ENCODE assay signal across 9 mouse cellular contexts in the genomic region with DNA sequence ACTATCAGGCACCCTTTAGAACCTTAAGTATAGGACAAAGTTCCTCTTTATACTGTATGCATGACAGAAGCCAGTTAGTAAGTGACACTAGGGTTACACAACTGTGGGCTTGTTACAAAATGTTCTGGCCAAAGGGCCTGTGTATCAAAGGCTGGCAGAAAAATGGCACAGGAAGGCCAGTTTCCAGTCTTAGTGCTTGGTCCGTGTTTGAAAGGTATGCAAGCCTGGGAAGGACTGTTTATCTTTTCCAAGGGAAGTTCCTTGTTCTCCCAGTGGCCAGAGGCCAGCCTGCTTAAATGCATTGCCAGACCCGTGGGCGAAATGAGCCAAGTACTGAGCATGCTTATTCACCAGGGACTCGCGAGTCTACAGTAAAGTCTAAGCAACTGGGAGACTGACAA. TPM values are rescaled to one million over a fixed set of nuclear protein-coding genes. Genes with fewer than 3 reads are reported as not detected.
DNase-seq lines count a peak whose midpoint lies in the region; ATAC-seq and TF ChIP-seq lines count a peak whose summit lies in the region.
"Had no signal": no experiment of that assay in that cellular context is flagged by ENCODE, and none has a peak within 500 bp of the region (broad histone marks: within the 10 kb centered on the region; RNA-seq: fewer than 3 reads in every experiment).

No protein-coding gene starts in this region.

- no peaks in the 10 kb centered on the region for H3K4me1 ChIP-seq in midbrain, postnatal 0 days (ENCODE audit: insufficient read depth, low read length)
- H3K4me1 ChIP-seq in midbrain, embryonic 16.5 days (ENCODE audit: control insufficient read depth, insufficient read depth, low read length) = no peaks in the 10 kb centered on the region
- peaks cover 13% of the 10 kb centered on the region for H3K4me1 ChIP-seq in heart, embryonic 15.5 days (replicated peaks)
- peaks cover 6% of the 10 kb centered on the region for H3K4me1 ChIP-seq in olfactory bulb, adult 2 months (ENCODE audit: control insufficient read depth, insufficient read depth, low read length)

- DNase-seq in midbrain, postnatal 0 days (ENCODE audit: low spot score) = peak; percentile 72
- peak; percentile 48 for DNase-seq in cerebellum, adult 8-10 months
- DNase-seq in left cerebral cortex, adult 2 months (ENCODE audit: extremely low spot score in 1 of 2, low spot score in 2 of 2) = peak in 1 of 2 experiments; percentile 20
- no peak for DNase-seq in thymus, adult 18-20 months

- H3K27ac ChIP-seq in midbrain, postnatal 0 days (ENCODE audit: low read depth, low read length) = 0 out of 2 replicates have a peak overlapping the region, but pooled peaks have one; percentile 34
- no peak overlapping the region for H3K27ac ChIP-seq in midbrain, embryonic 16.5 days (ENCODE audit: low read length)
- peak overlapping the region; percentile 37 for H3K27ac ChIP-seq in heart, embryonic 15.5 days
- H3K27ac ChIP-seq in left cerebral cortex, adult 2 months = peak overlapping the region; percentile 51
- 0 out of 2 replicates have a peak overlapping the region, but pooled peaks have one; percentile 12 for H3K27ac ChIP-seq in olfactory bulb, adult 2 months (ENCODE audit: insufficient read depth, low read depth, low read length)

- no peaks in the 10 kb centered on the region for H3K27me3 ChIP-seq in midbrain, postnatal 0 days (ENCODE audit: insufficient read depth, low read length)
- H3K27me3 ChIP-seq in midbrain, embryonic 16.5 days (ENCODE audit: control insufficient read depth, insufficient read depth, low read depth, low read length) = no peaks in the 10 kb centered on the region
- H3K27me3 ChIP-seq in heart, embryonic 15.5 days = no peaks in the 10 kb centered on the region
- H3K27me3 ChIP-seq: megakaryocyte, embryonic 14.5 days had no signal

- H3K9ac ChIP-seq in midbrain, postnatal 0 days (replicated peaks; ENCODE audit: low read length, poor library complexity, severe bottlenecking) = no peak overlapping the region
- no peak overlapping the region for H3K9ac ChIP-seq in midbrain, embryonic 16.5 days (ENCODE audit: low read depth, low read length)
- H3K9ac ChIP-seq in heart, embryonic 15.5 days = no peak overlapping the region

- H3K9me3 ChIP-seq in midbrain, postnatal 0 days (ENCODE audit: low read length) = no peaks in the 10 kb centered on the region
- H3K9me3 ChIP-seq in midbrain, embryonic 16.5 days (replicated peaks; ENCODE audit: control insufficient read depth, low read length, poor library complexity, severe bottlenecking) = no peaks in the 10 kb centered on the region
- no peaks in the 10 kb centered on the region for H3K9me3 ChIP-seq in heart, embryonic 15.5 days (replicated peaks)

- no peak for ATAC-seq in midbrain, postnatal 0 days (ENCODE audit: low FRiP score)
- ATAC-seq in midbrain, embryonic 16.5 days = no peak
- peak; percentile 53 for ATAC-seq in heart, embryonic 15.5 days (replicated peaks; ENCODE audit: insufficient number of reproducible peaks, insufficient read depth, low FRiP score, low read depth)
- ATAC-seq in erythroid progenitor cell, adult 5-6 weeks (replicated peaks; ENCODE audit: low FRiP score, poor library complexity, severe bottlenecking) = no peak

- no peak overlapping the region for H3K4me2 ChIP-seq in midbrain, postnatal 0 days (ENCODE audit: low read depth, low read length, poor library complexity, severe bottlenecking)
- H3K4me2 ChIP-seq in midbrain, embryonic 16.5 days (ENCODE audit: low read length) = no peak overlapping the region
- H3K4me2 ChIP-seq in heart, embryonic 15.5 days = no peak overlapping the region

- TF ChIP-seq POLR2A in olfactory bulb, adult 2 months (IDR thresholded peaks at IDR 0.05; ENCODE audit: insufficient read depth, low read depth, low read length) = no peak

- H3K36me3 ChIP-seq in midbrain, postnatal 0 days (ENCODE audit: insufficient read depth, low read length) = peaks cover 11% of the 10 kb centered on the region
- H3K36me3 ChIP-seq in midbrain, embryonic 16.5 days (ENCODE audit: control insufficient read depth, insufficient read depth, low read length) = peaks cover 19% of the 10 kb centered on the region
- H3K36me3 ChIP-seq in heart, embryonic 15.5 days = peaks cover 43% of the 10 kb centered on the region

- no peak for TF ChIP-seq CTCF in midbrain, postnatal 0 days (IDR thresholded peaks at IDR 0.05)
- no peak; the same call in 1 of the 2 replicates for TF ChIP-seq CTCF in left cerebral cortex, adult 2 months (IDR thresholded peaks at IDR 0.05)
- TF ChIP-seq CTCF in olfactory bulb, adult 2 months (IDR thresholded peaks at IDR 0.05; ENCODE audit: insufficient read depth, low read depth, low read length) = no peak

- 63% methylated on average over 5 of the region's 5 CpGs for WGBS in midbrain, postnatal 0 days
- 79% methylated on average over 5 of the region's 5 CpGs for WGBS in midbrain, embryonic 16.5 days
- WGBS in heart, embryonic 15.5 days = 43% methylated on average over 5 of the region's 5 CpGs
- 40% methylated on average over 5 of the region's 5 CpGs for WGBS in olfactory bulb, adult 2 months

- H3K4me3 ChIP-seq in midbrain, postnatal 0 days (ENCODE audit: low read depth, low read length) = no peak overlapping the region
- H3K4me3 ChIP-seq in midbrain, embryonic 16.5 days (ENCODE audit: low read depth, low read length) = no peak overlapping the region
- H3K4me3 ChIP-seq in heart, embryonic 15.5 days = no peak overlapping the region
- H3K4me3 ChIP-seq in left cerebral cortex, adult 2 months = no peak overlapping the region
- H3K4me3 ChIP-seq in olfactory bulb, adult 2 months (ENCODE audit: insufficient read depth, low read depth, low read length) = no peak overlapping the region
- H3K4me3 ChIP-seq: megakaryocyte, embryonic 14.5 days had no signal

- intact Hi-C loops in left cerebral cortex, adult 2 months (cut with DNase I) = no loop called here

RNA-seq across cellular contexts. Expression of a gene that starts 15.0 kb away (rescaled TPM):
- total RNA-seq in midbrain, postnatal 0 days (2014; rRNA removed) = 10.6 and 11.9 TPM in 2 replicates
- polyA plus RNA-seq in midbrain, postnatal 0 days (2015; fragmentation: Nextera tagmentation; extraction: Ambion mirVana) = 27.3 and 27.8 TPM in 2 replicates
- polyA plus RNA-seq in midbrain, embryonic 16.5 days (2015; fragmentation: Nextera tagmentation; extraction: Ambion mirVana) = 31.8 and 34.7 TPM in 2 replicates
- polyA plus RNA-seq in heart, embryonic 15.5 days (2015; fragmentation: Nextera tagmentation; extraction: Ambion mirVana) = 13.5 and 21.4 TPM in 2 replicates
- total RNA-seq in left cerebral cortex, adult 2 months (2021) = 10 to 100 TPM; 13.8 to 14.2 TPM
- not detected in 2 replicates for polyA plus RNA-seq in olfactory bulb, adult 2 months (2012; ENCODE audit: insufficient read depth, insufficient read length, low replicate concordance, missing spikeins)
- total RNA-seq in erythroid progenitor cell, adult 5-6 weeks (2015; ENCODE audit: low replicate concordance) = 5.8 and 7.5 TPM in 2 replicates
- 2.8 and 8.6 TPM in 2 replicates for total RNA-seq in erythroid progenitor cell, adult 5-6 weeks (2017; ENCODE audit: low replicate concordance)

RNA-seq across cellular contexts. Expression of a gene that starts 35.6 kb away (rescaled TPM):
- 0.28 TPM in 1 of 2 replicates, not detected in the other for total RNA-seq in midbrain, postnatal 0 days (2014; rRNA removed)
- 0.09 TPM in 2 replicates for polyA plus RNA-seq in midbrain, postnatal 0 days (2015; fragmentation: Nextera tagmentation; extraction: Ambion mirVana)
- polyA plus RNA-seq in midbrain, embryonic 16.5 days (2015; fragmentation: Nextera tagmentation; extraction: Ambion mirVana) = 0.06 and 0.12 TPM in 2 replicates
- polyA plus RNA-seq in heart, embryonic 15.5 days (2015; fragmentation: Nextera tagmentation; extraction: Ambion mirVana) = not detected in 2 replicates
- total RNA-seq in left cerebral cortex, adult 2 months (2021) = under 1 TPM; 0.16 TPM
- polyA plus RNA-seq in olfactory bulb, adult 2 months (2012; ENCODE audit: insufficient read depth, insufficient read length, low replicate concordance, missing spikeins) = not detected in 2 replicates
- total RNA-seq in erythroid progenitor cell, adult 5-6 weeks (2015; ENCODE audit: low replicate concordance) = not detected in 2 replicates
- total RNA-seq in erythroid progenitor cell, adult 5-6 weeks (2017; ENCODE audit: low replicate concordance) = not detected in 2 replicates

RNA-seq across cellular contexts. Expression of a gene that starts 39.8 kb away (rescaled TPM):
- not detected in 2 replicates for total RNA-seq in midbrain, postnatal 0 days (2014; rRNA removed)
- not detected in 2 replicates for polyA plus RNA-seq in midbrain, postnatal 0 days (2015; fragmentation: Nextera tagmentation; extraction: Ambion mirVana)
- polyA plus RNA-seq in midbrain, embryonic 16.5 days (2015; fragmentation: Nextera tagmentation; extraction: Ambion mirVana) = not detected in 2 replicates
- not detected in 2 replicates for polyA plus RNA-seq in heart, embryonic 15.5 days (2015; fragmentation: Nextera tagmentation; extraction: Ambion mirVana)
- not detected for total RNA-seq in left cerebral cortex, adult 2 months (2021)
- not detected in 2 replicates for polyA plus RNA-seq in olfactory bulb, adult 2 months (2012; ENCODE audit: insufficient read depth, insufficient read length, low replicate concordance, missing spikeins)
- not detected in 2 replicates for total RNA-seq in erythroid progenitor cell, adult 5-6 weeks (2015; ENCODE audit: low replicate concordance)
- total RNA-seq in erythroid progenitor cell, adult 5-6 weeks (2017; ENCODE audit: low replicate concordance) = not detected in 2 replicates

RNA-seq across cellular contexts. Expression of a gene that starts 42.3 kb away (rescaled TPM):
- 82.1 and 83.7 TPM in 2 replicates for total RNA-seq in midbrain, postnatal 0 days (2014; rRNA removed)
- 53.4 and 54.3 TPM in 2 replicates for polyA plus RNA-seq in midbrain, postnatal 0 days (2015; fragmentation: Nextera tagmentation; extraction: Ambion mirVana)
- polyA plus RNA-seq in midbrain, embryonic 16.5 days (2015; fragmentation: Nextera tagmentation; extraction: Ambion mirVana) = 58.8 and 62.9 TPM in 2 replicates
- polyA plus RNA-seq in heart, embryonic 15.5 days (2015; fragmentation: Nextera tagmentation; extraction: Ambion mirVana) = 48.5 and 65.2 TPM in 2 replicates
- 10 to 100 TPM; 86.8 to 96.3 TPM for total RNA-seq in left cerebral cortex, adult 2 months (2021)
- polyA plus RNA-seq in olfactory bulb, adult 2 months (2012; ENCODE audit: insufficient read depth, insufficient read length, low replicate concordance, missing spikeins) = 308 TPM in 1 of 2 replicates, not detected in the other
- 237 and 278 TPM in 2 replicates for total RNA-seq in erythroid progenitor cell, adult 5-6 weeks (2015; ENCODE audit: low replicate concordance)
- total RNA-seq in erythroid progenitor cell, adult 5-6 weeks (2017; ENCODE audit: low replicate concordance) = 247 and 348 TPM in 2 replicates

Comparison
In these comparisons a context has a peak if more than half of its experiments do, and no peak if none do; other contexts are left out.
1. DNase-seq: peak in midbrain, postnatal 0 days (single experiment) and cerebellum, adult 8-10 months (single experiment); none in thymus, adult 18-20 months (0 of 2).
2. RNA of a gene that starts 15.0 kb away (polyA plus RNA-seq): 31.8 to 34.7 TPM in midbrain, embryonic 16.5 days, 27.3 to 27.8 TPM in midbrain, postnatal 0 days and 13.5 to 21.4 TPM in heart, embryonic 15.5 days; not detected in olfactory bulb, adult 2 months; every median in the first group is over 10 times any median in the second.